Mouse (Mus musculus) E14TG2a.4 (cell line): ENCODE measurements around the gene Car9.

Experiments used
- CTCF ChIP-seq: conservative IDR thresholded peaks from 2 replicates; pipeline ENCODE4 v1.5.1; 2014; ENCODE audit warnings: low read length
- NANOG ChIP-seq: IDR thresholded peaks from 2 replicates; pipeline ENCODE4 v1.6.1; 2014; ENCODE audit warnings: borderline replicate concordance, low read length, mixed read lengths

GRCm38 (mm10) chr4:43527880-43528279 is 21.1 kb downstream of the Car9 start:
- TF ChIP-seq CTCF (peak; percentile 85), NANOG (no peak)
